Mouse (Mus musculus) ES-E14 (cell line): ENCODE results near the gene Cpd. TPM values are rescaled to one million over a fixed set of nuclear protein-coding genes. Genes with fewer than 3 reads are reported as not detected.
A peak's percentile ranks its signal among the peaks of the same experiment; 100 is the strongest.

ENCODE experiments used
- DNase-seq: peaks from one replicate; pipeline ENCODE4 v3.0.0-alpha.2; 2013; ENCODE audit warnings: low read depth, low spot score
- H3K27ac ChIP-seq: 2 replicates; pipeline ENCODE4 v1.5.1; 2012; ENCODE audit warnings: low read depth, mild to moderate bottlenecking, low read length, moderate library complexity, mixed read lengths; ENCODE audit not compliant: poor library complexity, insufficient read depth, severe bottlenecking
- H3K36me3 ChIP-seq: 2 replicates; pipeline ENCODE4 v1.6.1; 2012; ENCODE audit warnings: mild to moderate bottlenecking, low read length, moderate library complexity, mixed read lengths; ENCODE audit not compliant: control insufficient read depth, poor library complexity, insufficient read depth, severe bottlenecking
- H3K4me1 ChIP-seq, 2 experiments: fragments of 150-350 bp in 1 of 2; sonication (generic) in 1 of 2; 2 replicates each; pipeline ENCODE4 v1.6.1; 2012; ENCODE audit warnings: low read length in 2 of 2, mild to moderate bottlenecking in 1 of 2, mixed read lengths in 1 of 2; ENCODE audit not compliant: control insufficient read depth in 2 of 2, insufficient read depth in 2 of 2, poor library complexity in 1 of 2
- H3K4me3 ChIP-seq, 2 experiments: fragments of 150-350 bp in 1 of 2; sonication (generic) in 1 of 2; 2 replicates each; pipeline ENCODE4 v1.5.1; 2012; ENCODE audit warnings: low read length in 2 of 2, low read depth in 1 of 2, mild to moderate bottlenecking in 1 of 2, mixed read lengths in 1 of 2; ENCODE audit not compliant: insufficient read depth in 1 of 2, poor library complexity in 1 of 2, severe bottlenecking in 1 of 2
- H3K9ac ChIP-seq: 2 replicates; pipeline ENCODE4 v1.6.1; 2012; ENCODE audit warnings: low read depth, mild to moderate bottlenecking, low read length, mixed read lengths; ENCODE audit not compliant: poor library complexity, insufficient read depth, severe bottlenecking
- H3K9me3 ChIP-seq: fragments of 150-350 bp; sonication (generic); 2 replicates; pipeline ENCODE4 v1.6.1; 2012; ENCODE audit warnings: low read depth, mild to moderate bottlenecking, low read length; ENCODE audit not compliant: control insufficient read depth, insufficient read depth
- CHD2 ChIP-seq: IDR thresholded peaks from 2 replicates; pipeline ENCODE4 v1.6.1; 2014; ENCODE audit warnings: mild to moderate bottlenecking, low read depth, low read length, inconsistent platforms
- HCFC1 ChIP-seq: IDR thresholded peaks from 2 replicates; pipeline ENCODE4 v1.6.1; 2012; ENCODE audit warnings: low read length, inconsistent platforms, borderline replicate concordance; ENCODE audit not compliant: insufficient read depth
- MAFK ChIP-seq: IDR thresholded peaks from 2 replicates; pipeline ENCODE4 v1.6.1; 2014; ENCODE audit warnings: mild to moderate bottlenecking, low read depth, low read length, inconsistent platforms; ENCODE audit not compliant: insufficient read depth
- ZC3H11A ChIP-seq: IDR thresholded peaks from 2 replicates; pipeline ENCODE4 v1.6.1; 2012; ENCODE audit warnings: low read depth, mild to moderate bottlenecking, inconsistent platforms, low read length, borderline replicate concordance
- ZNF384 ChIP-seq: IDR thresholded peaks from 2 replicates; pipeline ENCODE4 v1.6.1; 2012; ENCODE audit warnings: low read depth, low read length, inconsistent platforms
- in situ Hi-C, 2 experiments: fragments of 600-800 bp; cut with MboI; formaldehyde crosslinking; loops; one replicate each; pipeline ENCODE4 v1.15.1; 2025; ENCODE audit warnings: low sequenced_read_pairs in 2 of 2, inconsistent platforms in 1 of 2; ENCODE audit not compliant: unreplicated experiment in 2 of 2
- total RNA-seq: library from RNA; depleted of rRNA; stranded (reverse); fragments of 300-350 nt; gene quantifications from 2 replicates; pipeline ENCODE4 v1.2.3, GENCODE M21; 2012

Cpd gene
- total RNA-seq, 1 experiment, result 27.8 TPM

DNA sequence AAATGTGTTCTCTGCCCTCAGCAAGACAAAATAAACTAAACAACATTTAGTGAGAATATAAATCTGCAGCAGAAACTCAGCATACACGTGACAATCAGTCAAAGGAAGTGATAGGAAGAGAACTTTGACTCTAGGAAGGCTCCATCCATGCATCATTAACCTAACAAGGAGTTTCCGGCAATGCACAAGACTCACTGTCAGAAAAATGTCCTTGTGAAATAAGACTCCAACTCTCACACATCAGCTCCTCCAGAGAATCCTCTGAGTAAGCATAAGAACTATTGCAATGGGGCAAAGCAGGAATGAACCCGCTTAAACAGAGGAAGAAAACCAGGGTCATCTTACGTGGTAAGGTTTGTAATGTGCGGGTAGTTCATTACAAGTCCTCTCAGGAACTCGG is 49.6 kb downstream of the Cpd start:
- H3K36me3 ChIP-seq, result no peaks in the 10 kb centered on the region
- in situ Hi-C loops, result no loop called here
- TF ChIP-seq HCFC1 (no peak), MAFK (no peak), ZNF384 (no peak), ZC3H11A (no peak), CHD2 (no peak)
- no peaks in the 10 kb centered on the region for H3K4me1 ChIP-seq
- no peak for DNase-seq
- no peak overlapping the region for H3K9ac ChIP-seq
- no peaks in the 10 kb centered on the region for H3K9me3 ChIP-seq
- H3K4me3 ChIP-seq, result no peak overlapping the region
- H3K27ac ChIP-seq, result no peak overlapping the region

DNA sequence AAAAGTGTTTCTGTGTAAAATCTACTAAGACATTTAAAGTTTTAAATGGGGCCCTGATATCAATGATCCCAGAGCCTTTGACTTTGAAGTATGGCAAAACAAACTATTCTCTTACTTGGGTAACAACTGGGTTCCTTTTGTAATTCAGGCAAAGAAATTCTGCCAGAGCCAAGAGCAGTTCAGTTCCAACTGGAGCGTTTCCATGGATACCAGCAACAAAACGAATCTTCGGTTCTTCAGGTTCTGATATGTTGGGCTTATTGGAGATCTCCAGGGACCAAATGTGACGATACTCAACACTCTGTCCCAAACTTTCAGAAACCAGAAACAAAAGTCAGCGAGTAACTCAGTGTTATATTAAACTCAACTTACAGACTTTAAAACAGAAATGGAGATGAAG is 51.5 kb downstream of the Cpd start:
- Histone ChIP-seq H3K4me3 (no peak overlapping the region), H3K9me3 (no peaks in the 10 kb centered on the region), H3K4me1 (no peaks in the 10 kb centered on the region), H3K9ac (no peak overlapping the region), H3K27ac (no peak overlapping the region), H3K36me3 (no peaks in the 10 kb centered on the region)
- in situ Hi-C loops, result no loop called here
- no peak for TF ChIP-seq ZC3H11A
- no peak for TF ChIP-seq ZNF384
- no peak for TF ChIP-seq CHD2
- no peak for TF ChIP-seq MAFK
- TF ChIP-seq HCFC1, result no peak
- DNase-seq, result no peak

DNA sequence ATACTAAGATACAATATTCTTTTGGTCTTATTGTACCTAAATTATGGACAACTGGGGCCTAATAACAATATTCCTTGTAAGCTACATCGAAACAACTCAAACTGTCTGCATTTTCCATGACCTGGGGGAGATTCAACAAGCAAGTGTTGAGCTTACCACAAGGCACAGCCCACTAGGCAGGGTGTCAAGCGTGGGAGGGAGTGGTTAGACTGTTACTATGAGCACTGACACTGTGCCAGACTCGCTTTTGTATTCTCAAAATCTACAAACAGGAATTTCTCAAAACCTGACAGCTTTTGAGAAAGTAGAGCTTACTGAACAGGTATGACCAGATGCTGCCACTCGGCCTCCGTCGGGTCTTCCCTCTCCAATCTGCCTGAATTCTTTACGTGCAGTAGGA is 55.5 kb downstream of the Cpd start:
- H3K4me1 ChIP-seq, result no peaks in the 10 kb centered on the region
- H3K9me3 ChIP-seq, result no peaks in the 10 kb centered on the region
- no peak for TF ChIP-seq CHD2
- no peak for TF ChIP-seq ZC3H11A
- no peak for TF ChIP-seq HCFC1
- TF ChIP-seq ZNF384, result no peak
- no peak for TF ChIP-seq MAFK
- H3K4me3 ChIP-seq, result no peak overlapping the region
- H3K9ac ChIP-seq, result no peak overlapping the region
- no peaks in the 10 kb centered on the region for H3K36me3 ChIP-seq
- no peak overlapping the region for H3K27ac ChIP-seq
- DNase-seq, result no peak
- in situ Hi-C loops, result no loop called here

DNA sequence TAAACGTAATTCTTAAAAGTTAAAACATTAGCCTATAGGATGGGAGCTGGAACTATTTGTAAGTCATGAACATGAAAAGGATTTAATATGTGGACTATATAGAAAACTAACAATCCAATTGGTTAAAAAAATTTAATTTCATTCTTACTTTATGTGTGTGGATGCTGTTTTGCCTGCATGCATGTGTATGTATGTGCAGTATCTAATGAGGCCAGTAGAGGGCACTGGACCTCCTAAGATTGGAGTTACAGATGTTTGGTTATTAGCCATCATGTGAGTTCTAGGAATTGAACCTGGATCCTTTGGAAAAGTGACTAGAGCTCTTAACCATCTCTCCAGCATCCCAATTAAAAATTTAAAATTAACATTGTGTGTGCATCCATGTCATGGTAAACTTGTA is 57.6 kb downstream of the Cpd start:
- in situ Hi-C loops, result no loop called here
- Histone ChIP-seq H3K4me1 (no peaks in the 10 kb centered on the region), H3K27ac (no peak overlapping the region), H3K4me3 (no peak overlapping the region), H3K36me3 (no peaks in the 10 kb centered on the region), H3K9ac (no peak overlapping the region), H3K9me3 (no peaks in the 10 kb centered on the region)
- peak; percentile 63 for DNase-seq
- TF ChIP-seq ZNF384 (no peak), HCFC1 (no peak), ZC3H11A (no peak), CHD2 (no peak), MAFK (no peak)

DNA sequence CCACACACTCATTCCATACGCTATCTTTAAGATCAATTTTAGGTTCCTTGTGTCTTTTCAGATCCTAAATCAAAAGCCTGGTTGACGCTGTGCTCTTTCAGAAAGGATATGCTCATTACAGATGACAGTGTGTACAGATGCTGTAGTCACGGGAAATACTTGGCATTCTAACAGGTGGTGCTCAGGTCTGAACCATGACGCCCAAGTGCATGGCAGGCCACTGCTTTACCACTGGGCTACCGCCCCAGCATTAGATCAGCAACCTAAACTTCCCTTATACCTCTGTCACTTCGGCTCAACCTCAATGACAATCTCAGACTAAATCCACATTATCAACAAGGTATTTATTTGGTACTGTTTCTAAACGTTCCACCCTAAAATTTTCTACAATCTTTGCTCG is 71.3 kb downstream of the Cpd start:
- no peak for TF ChIP-seq HCFC1
- TF ChIP-seq MAFK, result no peak
- no peak for TF ChIP-seq ZNF384
- no peak for TF ChIP-seq CHD2
- no peak for TF ChIP-seq ZC3H11A
- H3K36me3 ChIP-seq, result no peaks in the 10 kb centered on the region
- H3K27ac ChIP-seq, result no peak overlapping the region
- H3K9ac ChIP-seq, result no peak overlapping the region
- H3K9me3 ChIP-seq, result no peaks in the 10 kb centered on the region
- peaks cover 0 to 2% of the 10 kb centered on the region in 2 experiments; a peak in 1 of 4 replicates for H3K4me1 ChIP-seq
- in situ Hi-C loops, result no loop called here
- no peak overlapping the region for H3K4me3 ChIP-seq
- no peak for DNase-seq
